Mouse (Mus musculus) forebrain, embryonic 15.5 days (tissue): ENCODE results near the gene Lst1. TPM values are rescaled to one million over a fixed set of nuclear protein-coding genes. Genes with fewer than 3 reads are reported as not detected.

Source experiments
- ATAC-seq: fragments of 200-750 bp; cut with Nextera tagmentation; replicated peaks from 2 replicates; pipeline ENCODE4 v1.8.0; 2017; ENCODE audit warnings: mild to moderate bottlenecking, moderate TSS enrichment, moderate library complexity
- H3K27ac ChIP-seq: fragments of 300-500 bp; sonication (generic); replicated peaks from 2 replicates; pipeline ENCODE4 v1.5.1; 2015; ENCODE audit warnings: mild to moderate bottlenecking, inconsistent platforms
- H3K27me3 ChIP-seq: fragments of 300-500 bp; sonication (generic); 2 replicates; pipeline ENCODE4 v1.6.1; 2015; ENCODE audit warnings: inconsistent platforms
- H3K36me3 ChIP-seq: fragments of 300-500 bp; sonication (generic); 2 replicates; pipeline ENCODE4 v1.6.1; 2015; ENCODE audit warnings: mild to moderate bottlenecking, inconsistent platforms
- H3K4me1 ChIP-seq: fragments of 300-500 bp; sonication (generic); 2 replicates; pipeline ENCODE4 v1.6.1; 2015; ENCODE audit warnings: inconsistent platforms
- H3K4me2 ChIP-seq: fragments of 300-500 bp; sonication (generic); replicated peaks from 2 replicates; pipeline ENCODE4 v1.6.1; 2015; ENCODE audit warnings: mild to moderate bottlenecking, inconsistent platforms
- H3K4me3 ChIP-seq: fragments of 300-500 bp; sonication (generic); 2 replicates; pipeline ENCODE4 v1.5.1; 2015; ENCODE audit warnings: mild to moderate bottlenecking, inconsistent platforms
- H3K9ac ChIP-seq: fragments of 300-500 bp; sonication (generic); replicated peaks from 2 replicates; pipeline ENCODE4 v1.6.1; 2015; ENCODE audit warnings: mild to moderate bottlenecking, inconsistent platforms
- H3K9me3 ChIP-seq: fragments of 300-500 bp; sonication (generic); 2 replicates; pipeline ENCODE4 v1.6.1; 2016; ENCODE audit warnings: inconsistent platforms
- WGBS: fragments of 180-500 bp; shearing (Covaris S2); methylation state at CpG from one replicate; pipeline ENCODE4 v1.1.7; 2015; ENCODE audit warnings: mixed read lengths; 5-methylcytosine and 5-hydroxymethylcytosine counted together
- polyA plus RNA-seq: library from polyadenylated mRNA; unstranded; fragments of >200 nt; fragmentation: Nextera tagmentation; extraction: Ambion mirVana; gene quantifications from 2 replicates; pipeline ENCODE4 v1.2.1, GENCODE M21; 2015

Lst1 gene
- polyA plus RNA-seq, 1 experiment from 2014 or later = 6.8 TPM

- Histone ChIP-seq H3K27ac (no peak overlapping the region), H3K9me3 (no peaks in the 10 kb centered on the region), H3K4me1 (no peaks in the 10 kb centered on the region), H3K27me3 (no peaks in the 10 kb centered on the region), H3K36me3 (no peaks in the 10 kb centered on the region), H3K9ac (no peak overlapping the region), H3K4me3 (no peak overlapping the region), H3K4me2 (no peak overlapping the region)
- WGBS = 74% methylated on average over 6 of the region's 6 CpGs
- ATAC-seq = no peak
These were observed 12.9 kb downstream of the Lst1 start for GRCm38 (mm10) chr17:35175382-35175781.

GRCm38 (mm10) chr17:35174201-35174977 is 13.8 kb downstream of the Lst1 start:
- Histone ChIP-seq H3K9me3 (no peaks in the 10 kb centered on the region), H3K9ac (no peak overlapping the region), H3K4me2 (no peak overlapping the region), H3K4me3 (no peak overlapping the region), H3K27ac (no peak overlapping the region), H3K27me3 (no peaks in the 10 kb centered on the region), H3K4me1 (no peaks in the 10 kb centered on the region), H3K36me3 (no peaks in the 10 kb centered on the region)
- ATAC-seq = no peak
- WGBS = 77% methylated on average over 8 of the region's 8 CpGs

GRCm38 (mm10) chr17:35173329-35173728 is 14.9 kb downstream of the Lst1 start:
- Histone ChIP-seq H3K27ac (no peak overlapping the region), H3K4me2 (no peak overlapping the region), H3K9me3 (no peaks in the 10 kb centered on the region), H3K4me1 (no peaks in the 10 kb centered on the region), H3K36me3 (no peaks in the 10 kb centered on the region), H3K4me3 (no peak overlapping the region), H3K27me3 (no peaks in the 10 kb centered on the region), H3K9ac (no peak overlapping the region)
- WGBS = 69% methylated on average over 3 of the region's 3 CpGs
- ATAC-seq = no peak

GRCm38 (mm10) chr17:35172445-35173234 is 15.6 kb downstream of the Lst1 start:
- no peaks in the 10 kb centered on the region for H3K4me1 ChIP-seq
- no peak overlapping the region for H3K27ac ChIP-seq
- no peak for ATAC-seq
- H3K36me3 ChIP-seq = no peaks in the 10 kb centered on the region
- no peak overlapping the region for H3K4me2 ChIP-seq
- H3K27me3 ChIP-seq = no peaks in the 10 kb centered on the region
- H3K9me3 ChIP-seq = no peaks in the 10 kb centered on the region
- H3K4me3 ChIP-seq = no peak overlapping the region
- H3K9ac ChIP-seq = no peak overlapping the region
- 69% methylated on average over 11 of the region's 11 CpGs for WGBS

GRCm38 (mm10) chr17:35168541-35169207 is 19.6 kb downstream of the Lst1 start:
- no peaks in the 10 kb centered on the region for H3K36me3 ChIP-seq
- no peak for ATAC-seq
- peaks cover 10% of the 10 kb centered on the region for H3K4me1 ChIP-seq
- H3K27ac ChIP-seq = peak overlapping the region; percentile 64
- WGBS = 20% methylated on average over 4 of the region's 4 CpGs
- H3K4me2 ChIP-seq = no peak overlapping the region
- no peaks in the 10 kb centered on the region for H3K9me3 ChIP-seq
- H3K9ac ChIP-seq = no peak overlapping the region
- H3K4me3 ChIP-seq = no peak overlapping the region
- no peaks in the 10 kb centered on the region for H3K27me3 ChIP-seq

GRCm38 (mm10) chr17:35167794-35168193 is 20.4 kb downstream of the Lst1 start:
- Histone ChIP-seq H3K9me3 (no peaks in the 10 kb centered on the region), H3K9ac (no peak overlapping the region), H3K4me2 (no peak overlapping the region), H3K4me1 (peaks cover 18% of the 10 kb centered on the region), H3K4me3 (no peak overlapping the region), H3K27ac (no peak overlapping the region), H3K27me3 (no peaks in the 10 kb centered on the region), H3K36me3 (no peaks in the 10 kb centered on the region)
- WGBS = 89% methylated on average over 7 of the region's 7 CpGs
- no peak for ATAC-seq

GRCm38 (mm10) chr17:35166352-35167035 is 21.7 kb downstream of the Lst1 start:
- H3K36me3 ChIP-seq = peaks cover 5% of the 10 kb centered on the region
- H3K4me2 ChIP-seq = peak overlapping the region; percentile 95
- peak overlapping the region; percentile 57; the same call in 1 of the 2 replicates for H3K9ac ChIP-seq
- H3K4me3 ChIP-seq = peak overlapping the region; percentile 96
- peak overlapping the region; percentile 99 for H3K27ac ChIP-seq
- peaks cover 31% of the 10 kb centered on the region for H3K4me1 ChIP-seq
- H3K9me3 ChIP-seq = no peaks in the 10 kb centered on the region
- ATAC-seq = no peak
- 74% methylated on average over 8 of the region's 8 CpGs for WGBS
- H3K27me3 ChIP-seq = no peaks in the 10 kb centered on the region

GRCm38 (mm10) chr17:35165451-35166155 is 22.6 kb downstream of the Lst1 start:
- H3K4me2 ChIP-seq = peak overlapping the region; percentile 95
- 20% methylated on average over 12 of the region's 12 CpGs for WGBS
- peaks cover 37% of the 10 kb centered on the region for H3K4me1 ChIP-seq
- H3K9ac ChIP-seq = peak overlapping the region; percentile 57
- H3K4me3 ChIP-seq = peak overlapping the region; percentile 96
- ATAC-seq = peak; percentile 88
- peak overlapping the region; percentile 99 for H3K27ac ChIP-seq
- no peaks in the 10 kb centered on the region for H3K27me3 ChIP-seq
- no peaks in the 10 kb centered on the region for H3K9me3 ChIP-seq
- H3K36me3 ChIP-seq = peaks cover 14% of the 10 kb centered on the region

GRCm38 (mm10) chr17:35164568-35165450 is 23.4 kb downstream of the Lst1 start, which contains the start of gene Prrc2a:
Gene Prrc2a, minus strand, starts transcription at chr17:35164897.
- Histone ChIP-seq H3K4me1 (peaks cover 37% of the 10 kb centered on the region), H3K36me3 (peaks cover 22% of the 10 kb centered on the region), H3K9me3 (no peaks in the 10 kb centered on the region), H3K9ac (peak within 1 kb of the TSS; percentile 99), H3K4me3 (peak within 1 kb of the TSS; percentile 96), H3K4me2 (peak within 1 kb of the TSS; percentile 95), H3K27me3 (no peaks in the 10 kb centered on the region), H3K27ac (peak within 1 kb of the TSS; percentile 99)
- peak; percentile 94 for ATAC-seq
- under 1% methylated on average over 63 of the region's 89 CpGs for WGBS

GRCm38 (mm10) chr17:35164218-35164567 is 24.0 kb downstream of the Lst1 start:
- Histone ChIP-seq H3K4me1 (peaks cover 37% of the 10 kb centered on the region), H3K4me2 (peak overlapping the region; percentile 95), H3K36me3 (peaks cover 28% of the 10 kb centered on the region), H3K4me3 (peak overlapping the region; percentile 96), H3K9me3 (no peaks in the 10 kb centered on the region), H3K27me3 (no peaks in the 10 kb centered on the region), H3K27ac (peak overlapping the region; percentile 99), H3K9ac (peak overlapping the region; percentile 99)
- ATAC-seq = no peak
- WGBS = under 1% methylated on average over 28 of the region's 28 CpGs
